Mouse (Mus musculus) stomach, embryonic 14.5 days (tissue): ENCODE data around the gene Nipal3. TPM values are rescaled to one million over a fixed set of nuclear protein-coding genes. Genes with fewer than 3 reads are reported as not detected.
A peak's percentile ranks its signal among the peaks of the same experiment; 100 is the strongest.

Experiments used
- ATAC-seq: fragments of 200-750 bp; cut with Nextera tagmentation; 2 replicates; pipeline ENCODE4 v1.8.0; 2017; ENCODE audit warnings: low read depth, moderate TSS enrichment; ENCODE audit not compliant: insufficient number of reproducible peaks, insufficient read depth, low FRiP score
- H3K27ac ChIP-seq: fragments of 300-500 bp; sonication (generic); 2 replicates; pipeline ENCODE4 v1.5.1; 2014; ENCODE audit warnings: mild to moderate bottlenecking, low read length, moderate library complexity, mixed read lengths
- H3K27me3 ChIP-seq: fragments of 300-500 bp; sonication (generic); 2 replicates; pipeline ENCODE4 v1.6.1; 2014; ENCODE audit warnings: low read length, control low read depth, mixed read lengths; ENCODE audit not compliant: control insufficient read depth, insufficient read depth
- H3K36me3 ChIP-seq: fragments of 300-500 bp; sonication (generic); 2 replicates; pipeline ENCODE4 v1.6.1; 2014; ENCODE audit warnings: mild to moderate bottlenecking, control low read depth, low read length, moderate library complexity, mixed read lengths; ENCODE audit not compliant: control insufficient read depth, insufficient read depth
- H3K4me1 ChIP-seq: fragments of 300-500 bp; sonication (generic); 2 replicates; pipeline ENCODE4 v1.6.1; 2014; ENCODE audit warnings: low read length, control low read depth, mixed read lengths; ENCODE audit not compliant: control insufficient read depth, insufficient read depth
- H3K4me2 ChIP-seq: fragments of 300-500 bp; sonication (generic); replicated peaks from 2 replicates; pipeline ENCODE4 v1.6.1; 2014; ENCODE audit warnings: low read depth, low read length, control low read depth
- H3K4me3 ChIP-seq: fragments of 300-500 bp; sonication (generic); 2 replicates; pipeline ENCODE4 v1.5.1; 2014; ENCODE audit warnings: low read depth, low read length, control low read depth
- H3K9ac ChIP-seq: fragments of 300-500 bp; sonication (generic); replicated peaks from 2 replicates; pipeline ENCODE4 v1.6.1; 2014; ENCODE audit warnings: low read depth, mild to moderate bottlenecking, control low read depth, low read length, moderate library complexity, mixed read lengths
- H3K9me3 ChIP-seq: fragments of 300-500 bp; sonication (generic); 2 replicates; pipeline ENCODE4 v1.6.1; 2016; ENCODE audit warnings: low read depth, low read length, control low read depth; ENCODE audit not compliant: control insufficient read depth
- WGBS: fragments of 180-500 bp; shearing (Covaris S2); extraction: QIAGEN DNeasy Blood & Tissue Kit; methylation state at CpG from one replicate; pipeline ENCODE4 v1.1.7; 2014; 5-methylcytosine and 5-hydroxymethylcytosine counted together
- polyA plus RNA-seq: library from polyadenylated mRNA; unstranded; fragments of >200 nt; fragmentation: Nextera tagmentation; extraction: Ambion mirVana; gene quantifications from 2 replicates; pipeline ENCODE4 v1.2.1, GENCODE M21; 2014

Gene Nipal3
- polyA plus RNA-seq, 1 experiment from 2014 or later, result 7.4 TPM

- ATAC-seq, result no peak
- no peaks in the 10 kb centered on the region for H3K9me3 ChIP-seq
- H3K4me2 ChIP-seq, result no peak overlapping the region
- no peaks in the 10 kb centered on the region for H3K36me3 ChIP-seq
- H3K27me3 ChIP-seq, result no peaks in the 10 kb centered on the region
- no peak overlapping the region for H3K4me3 ChIP-seq
- no peak overlapping the region for H3K9ac ChIP-seq
- H3K4me1 ChIP-seq, result no peaks in the 10 kb centered on the region
- no peak overlapping the region for H3K27ac ChIP-seq
- WGBS, result 77% methylated on average over 10 of the region's 10 CpGs
These were observed 17.0 kb downstream of the Nipal3 start for GRCm38 (mm10) chr4:135477851-135478250.

GRCm38 (mm10) chr4:135463406-135463805 lies 31.4 kb downstream of the Nipal3 start:
- no peak overlapping the region for H3K4me2 ChIP-seq
- H3K36me3 ChIP-seq, result no peaks in the 10 kb centered on the region
- no peaks in the 10 kb centered on the region for H3K4me1 ChIP-seq
- H3K27ac ChIP-seq, result no peak overlapping the region
- H3K27me3 ChIP-seq, result no peaks in the 10 kb centered on the region
- ATAC-seq, result no peak
- WGBS, result 92% methylated on average over 11 of the region's 11 CpGs
- no peaks in the 10 kb centered on the region for H3K9me3 ChIP-seq
- no peak overlapping the region for H3K9ac ChIP-seq
- H3K4me3 ChIP-seq, result no peak overlapping the region

GRCm38 (mm10) chr4:135453572-135453971 lies 41.3 kb downstream of the Nipal3 start:
- Histone ChIP-seq H3K9me3 (no peaks in the 10 kb centered on the region), H3K36me3 (no peaks in the 10 kb centered on the region), H3K27ac (no peak overlapping the region; the same call in 1 of the 2 replicates), H3K9ac (no peak overlapping the region), H3K4me1 (peaks cover 11% of the 10 kb centered on the region), H3K4me3 (no peak overlapping the region), H3K27me3 (no peaks in the 10 kb centered on the region), H3K4me2 (no peak overlapping the region)
- ATAC-seq, result no peak
- 58% methylated on average over 12 of the region's 12 CpGs for WGBS

GRCm38 (mm10) chr4:135453164-135453563 lies 41.7 kb downstream of the Nipal3 start:
- no peak for ATAC-seq
- no peak overlapping the region for H3K4me3 ChIP-seq
- no peak overlapping the region; the same call in 1 of the 2 replicates for H3K27ac ChIP-seq
- H3K27me3 ChIP-seq, result no peaks in the 10 kb centered on the region
- H3K4me1 ChIP-seq, result peaks cover 11% of the 10 kb centered on the region
- WGBS, result 60% methylated on average over 6 of the region's 6 CpGs
- H3K4me2 ChIP-seq, result no peak overlapping the region
- H3K9me3 ChIP-seq, result no peaks in the 10 kb centered on the region
- H3K9ac ChIP-seq, result no peak overlapping the region
- H3K36me3 ChIP-seq, result no peaks in the 10 kb centered on the region

GRCm38 (mm10) chr4:135451360-135452015 lies 43.4 kb downstream of the Nipal3 start:
- Histone ChIP-seq H3K27me3 (no peaks in the 10 kb centered on the region), H3K36me3 (no peaks in the 10 kb centered on the region), H3K4me1 (peaks cover 11% of the 10 kb centered on the region), H3K4me2 (peak overlapping the region; percentile 28), H3K9me3 (no peaks in the 10 kb centered on the region), H3K4me3 (no peak overlapping the region), H3K9ac (0 out of 2 replicates have a peak overlapping the region, but pooled peaks have one; percentile 3), H3K27ac (peak overlapping the region; percentile 67; the same call in 1 of the 2 replicates)
- ATAC-seq, result peak; percentile 33; the same call in 1 of the 2 replicates
- whole genome bisulfite sequencing, result 28% methylated on average over 18 of the region's 18 CpGs

GRCm38 (mm10) chr4:135442473-135442872 lies 52.4 kb downstream of the Nipal3 start:
- no peak for ATAC-seq
- Histone ChIP-seq H3K4me3 (no peak overlapping the region), H3K9me3 (no peaks in the 10 kb centered on the region), H3K27ac (no peak overlapping the region), H3K4me1 (peaks cover 3% of the 10 kb centered on the region; the same call in 1 of the 2 replicates), H3K36me3 (no peaks in the 10 kb centered on the region), H3K4me2 (no peak overlapping the region), H3K9ac (no peak overlapping the region), H3K27me3 (no peaks in the 10 kb centered on the region)
- 79% methylated on average over 5 of the region's 5 CpGs for WGBS

- Histone ChIP-seq H3K36me3 (no peaks in the 10 kb centered on the region), H3K27me3 (no peaks in the 10 kb centered on the region), H3K4me1 (peaks cover 3% of the 10 kb centered on the region; the same call in 1 of the 2 replicates), H3K4me2 (no peak overlapping the region), H3K9me3 (no peaks in the 10 kb centered on the region), H3K27ac (no peak overlapping the region), H3K4me3 (no peak overlapping the region), H3K9ac (no peak overlapping the region)
- 54% methylated on average over 9 of the region's 9 CpGs for WGBS
- ATAC-seq, result no peak
These were observed 54.8 kb downstream of the Nipal3 start for GRCm38 (mm10) chr4:135439904-135440522.

GRCm38 (mm10) chr4:135439188-135439647 lies 55.6 kb downstream of the Nipal3 start:
- H3K4me3 ChIP-seq, result no peak overlapping the region
- peak; percentile 91 for ATAC-seq

More at GRCm38 (mm10) chr4:135439188-135439647, 55.6 kb downstream of the Nipal3 start:
- WGBS, result 2% methylated on average over 15 of the region's 15 CpGs
- Histone ChIP-seq H3K36me3 (no peaks in the 10 kb centered on the region), H3K27ac (peak overlapping the region; percentile 72; the same call in 1 of the 2 replicates), H3K9me3 (no peaks in the 10 kb centered on the region), H3K4me1 (peaks cover 7% of the 10 kb centered on the region; the same call in 1 of the 2 replicates), H3K9ac (0 out of 2 replicates have a peak overlapping the region, but pooled peaks have one; percentile 1), H3K4me2 (peak overlapping the region; percentile 23), H3K27me3 (no peaks in the 10 kb centered on the region)
